In genomic region chr4:132473411-132473810, GRCm38 (mm10) we compare ENCODE assay signal across 20 mouse cellular contexts. TPM values are rescaled to one million over a fixed set of nuclear protein-coding genes. Genes with fewer than 3 reads are reported as not detected.
DNase-seq lines count a peak whose midpoint lies in the region; ATAC-seq lines count a peak whose summit lies in the region.
"Had no signal": no experiment of that assay in that cellular context is flagged by ENCODE, and none has a peak within 500 bp of the region (broad histone marks: within the 10 kb centered on the region; RNA-seq: fewer than 3 reads in every experiment).

No protein-coding gene starts in this region.

- no peak for ATAC-seq in megakaryocyte, adult 5-6 weeks (ENCODE audit: poor library complexity, severe bottlenecking)
- no peak for ATAC-seq in liver, embryonic 15.5 days (ENCODE audit: insufficient read depth)
- ATAC-seq: forebrain, embryonic 15.5 days had no signal

- H3K4me1 ChIP-seq in megakaryocyte, embryonic 14.5 days: peaks cover 68% of the 10 kb centered on the region
- H3K4me1 ChIP-seq in liver, embryonic 15.5 days (replicated peaks): peaks cover 41% of the 10 kb centered on the region
- H3K4me1 ChIP-seq: forebrain, embryonic 15.5 days; heart, embryonic 15.5 days had no signal

- no peaks in the 10 kb centered on the region for H3K36me3 ChIP-seq in megakaryocyte, embryonic 14.5 days (replicated peaks; ENCODE audit: low read length)
- H3K36me3 ChIP-seq in liver, embryonic 15.5 days (replicated peaks): no peaks in the 10 kb centered on the region
- H3K36me3 ChIP-seq: embryonic facial prominence, embryonic 12.5 days; forebrain, embryonic 15.5 days; G1E; heart, embryonic 15.5 days had no signal

- no peaks in the 10 kb centered on the region for H3K27me3 ChIP-seq in megakaryocyte, embryonic 14.5 days (replicated peaks)
- no peaks in the 10 kb centered on the region for H3K27me3 ChIP-seq in liver, embryonic 15.5 days
- H3K27me3 ChIP-seq: CH12.LX; embryonic facial prominence, embryonic 12.5 days; forebrain, embryonic 15.5 days; heart, embryonic 15.5 days had no signal

- peak overlapping the region; percentile 80 for H3K4me3 ChIP-seq in megakaryocyte, embryonic 14.5 days (replicated peaks)
- no peak overlapping the region for H3K4me3 ChIP-seq in liver, embryonic 15.5 days (replicated peaks)
- H3K4me3 ChIP-seq: embryonic facial prominence, embryonic 12.5 days; forebrain, embryonic 15.5 days; heart, adult 2 months; heart, embryonic 15.5 days had no signal

- 40% methylated on average over 9 of the region's 9 CpGs for WGBS in liver, embryonic 15.5 days (ENCODE audit: insufficient replicate concordance)

- H3K4me2 ChIP-seq in liver, embryonic 15.5 days: no peak overlapping the region
- H3K4me2 ChIP-seq: embryonic facial prominence, embryonic 12.5 days; forebrain, embryonic 15.5 days; heart, embryonic 11.5 days; heart, embryonic 15.5 days; hindbrain, embryonic 14.5 days had no signal

- DNase-seq in MEL-GATA-1-ER (ENCODE audit: extremely low read depth, low read depth): peak; percentile 21
- no peak for DNase-seq in frontal cortex, postnatal 25 days (ENCODE audit: low spot score in 2 of 2)
- no peak for DNase-seq in left cerebral cortex, adult 8-10 months (ENCODE audit: low spot score in 2 of 2)
- DNase-seq: adrenal gland, postnatal 10 days; cerebellum, adult 11 months; cerebellum, adult 8-10 months; cerebellum, postnatal 14 days; gastrocnemius, postnatal 10 days; heart, adult 2 months; heart, postnatal 14 days had no signal

- H3K9ac ChIP-seq in liver, embryonic 15.5 days: no peak overlapping the region
- H3K9ac ChIP-seq: embryonic facial prominence, embryonic 12.5 days; forebrain, embryonic 15.5 days; heart, embryonic 15.5 days; hindbrain, embryonic 14.5 days had no signal

- H3K27ac ChIP-seq in liver, embryonic 15.5 days (replicated peaks): 0 out of 2 replicates have a peak overlapping the region, but pooled peaks have one; percentile 11
- H3K27ac ChIP-seq: embryonic facial prominence, embryonic 12.5 days; forebrain, embryonic 15.5 days; heart, adult 2 months; heart, embryonic 15.5 days; hindbrain, embryonic 14.5 days had no signal

- H3K9me3 ChIP-seq in megakaryocyte, embryonic 14.5 days: no peaks in the 10 kb centered on the region
- no peaks in the 10 kb centered on the region for H3K9me3 ChIP-seq in liver, embryonic 15.5 days (replicated peaks)
- H3K9me3 ChIP-seq: embryonic facial prominence, embryonic 12.5 days; forebrain, embryonic 15.5 days; G1E; heart, embryonic 15.5 days had no signal

RNA-seq across cellular contexts. Expression of gene Med18, which starts 9.7 kb away (rescaled TPM):
- 2.3 and 2.7 TPM in 2 replicates for polyA plus RNA-seq in megakaryocyte, embryonic 14.5 days (2012; ENCODE audit: insufficient read depth, low replicate concordance)
- 9.0 and 11.4 TPM in 2 replicates for total RNA-seq in megakaryocyte, adult 5-6 weeks (2015)
- 7.7 and 12.5 TPM in 2 replicates for total RNA-seq in megakaryocyte, adult 5-6 weeks (2017)
- 10.7 and 11.2 TPM in 2 replicates for polyA plus RNA-seq in liver, embryonic 15.5 days (2015; fragmentation: Nextera tagmentation; extraction: Ambion mirVana)
- total RNA-seq in left cerebral cortex, adult 8-10 months (2022): 10 to 100 TPM in 2 of 4 experiments, 1 to 10 TPM in 2; 9.2 to 12.0 (median 9.8) TPM

RNA-seq across cellular contexts. Expression of gene Sesn2, which starts 36.9 kb away (rescaled TPM):
- 23.7 and 27.2 TPM in 2 replicates for polyA plus RNA-seq in megakaryocyte, embryonic 14.5 days (2012; ENCODE audit: insufficient read depth, low replicate concordance)
- 7.4 TPM in 2 replicates for total RNA-seq in megakaryocyte, adult 5-6 weeks (2015)
- total RNA-seq in megakaryocyte, adult 5-6 weeks (2017): 5.2 and 5.6 TPM in 2 replicates
- 7.4 and 7.8 TPM in 2 replicates for polyA plus RNA-seq in liver, embryonic 15.5 days (2015; fragmentation: Nextera tagmentation; extraction: Ambion mirVana)
- 10 to 100 TPM in 2 of 4 experiments, 1 to 10 TPM in 2; 9.7 to 12.3 (median 10.1) TPM for total RNA-seq in left cerebral cortex, adult 8-10 months (2022)

RNA-seq across cellular contexts. Expression of gene Phactr4, which starts 51.1 kb away (rescaled TPM):
- 2.1 and 3.0 TPM in 2 replicates for polyA plus RNA-seq in megakaryocyte, embryonic 14.5 days (2012; ENCODE audit: insufficient read depth, low replicate concordance)
- 33.8 and 36.3 TPM in 2 replicates for total RNA-seq in megakaryocyte, adult 5-6 weeks (2015)
- total RNA-seq in megakaryocyte, adult 5-6 weeks (2017): 6.6 and 13.2 TPM in 2 replicates
- 8.0 and 8.6 TPM in 2 replicates for polyA plus RNA-seq in liver, embryonic 15.5 days (2015; fragmentation: Nextera tagmentation; extraction: Ambion mirVana)
- 10 to 100 TPM in 2 of 4 experiments, 1 to 10 TPM in 2; 8.9 to 14.6 (median 11.9) TPM for total RNA-seq in left cerebral cortex, adult 8-10 months (2022)
